Mouse (Mus musculus) WW6 (cell line): ENCODE results near the gene Retnlb.
"Not testable (repeated sequence)": the region's sequence is repeated elsewhere in the genome, so short reads cannot be mapped to it uniquely, and the experiment has no call there.

Experiments used
- DNase-seq: peaks from one replicate; pipeline ENCODE4 v3.0.0-alpha.2; 2013; ENCODE audit warnings: low read depth, low spot score

Retnlb gene

DNA sequence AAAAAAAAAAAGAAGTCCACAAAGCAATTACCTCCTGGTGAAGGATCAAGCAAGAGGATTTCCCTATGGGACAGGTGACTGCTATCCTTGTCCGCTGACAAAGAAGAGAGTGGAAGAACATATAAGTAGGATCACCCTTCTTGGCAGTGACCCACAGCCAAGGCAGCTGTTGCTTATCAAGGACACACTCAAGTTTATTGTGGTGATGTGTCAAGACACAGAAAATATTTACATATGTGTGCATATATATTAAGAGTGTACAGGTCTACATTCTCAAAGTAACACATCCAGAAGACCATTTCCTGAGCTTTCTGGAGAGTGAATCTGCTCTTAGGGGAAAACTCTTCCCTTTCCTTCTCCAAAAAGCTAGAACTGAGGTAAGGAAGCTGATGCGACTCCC is at the start of gene Retnlb:
TSS of gene Retnlb (plus strand) at position 162 of the 400 bp plus-strand sequence.
- no peak for DNase-seq

DNA sequence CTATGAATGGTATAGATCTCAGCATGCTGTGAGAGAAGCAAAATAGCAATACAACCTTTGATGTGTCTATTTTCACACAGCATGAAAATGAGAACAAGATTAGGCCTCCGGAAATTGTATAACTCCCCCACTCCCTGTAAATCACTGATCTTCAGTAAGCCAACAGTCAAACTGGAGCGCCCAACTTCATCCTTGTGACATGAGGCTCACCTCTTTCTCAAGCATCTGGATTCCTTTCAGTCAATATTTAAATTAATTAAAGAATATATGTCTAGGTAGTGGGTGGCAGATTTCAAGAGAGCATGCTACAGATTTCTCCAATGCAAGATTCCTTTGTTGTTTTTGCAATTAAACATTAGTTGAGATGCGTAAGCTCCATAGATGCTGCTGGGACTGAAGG is 47.5 kb upstream of the Retnlb start:
- DNase-seq: no peak

DNA sequence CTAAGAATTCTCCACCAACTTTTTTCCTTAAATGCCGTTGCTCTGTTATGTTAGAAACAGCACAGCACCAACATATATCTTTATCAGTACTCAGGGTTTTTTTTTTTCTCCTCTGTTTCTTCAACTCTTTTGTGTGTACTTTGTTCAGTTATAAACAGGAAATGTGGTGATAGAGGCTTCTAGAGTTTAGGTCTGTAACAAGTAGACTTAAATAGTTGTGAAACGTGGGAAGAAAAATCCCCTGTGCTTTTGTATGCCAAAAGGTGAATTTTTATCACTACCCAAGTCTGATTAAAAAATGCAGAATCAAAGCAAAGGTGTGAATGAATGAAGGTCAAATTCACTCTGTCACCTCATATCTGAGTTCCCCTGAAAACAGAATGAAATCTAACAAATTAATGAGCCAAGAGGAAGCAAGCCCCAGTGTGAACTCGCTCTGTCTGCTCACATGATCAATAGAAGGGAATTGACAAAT is 44.6 kb upstream of the Retnlb start, which contains the start of gene Trat1:
TSS of gene Trat1 (minus strand) at position 51 of the 475 bp plus-strand sequence.
- no peak for DNase-seq

DNA sequence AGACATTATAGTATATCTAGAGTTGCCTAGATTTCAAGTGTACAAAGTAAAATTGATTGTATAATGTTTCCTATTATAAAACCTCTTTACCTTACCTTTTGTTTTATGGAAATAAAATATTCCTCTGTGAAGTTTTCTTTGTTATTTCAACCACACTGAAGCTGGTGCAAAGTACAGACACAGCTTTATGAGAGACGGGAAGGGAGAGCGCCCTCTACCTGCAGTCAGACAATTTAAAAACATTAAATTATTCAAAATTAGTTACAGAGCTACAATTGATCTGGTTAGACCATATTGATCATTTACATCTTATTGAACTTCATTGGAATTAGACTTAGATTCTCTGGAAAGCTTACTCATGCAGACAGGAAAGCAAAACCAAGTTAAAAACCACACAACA is 39.4 kb upstream of the Retnlb start:
- DNase-seq: no peak

DNA sequence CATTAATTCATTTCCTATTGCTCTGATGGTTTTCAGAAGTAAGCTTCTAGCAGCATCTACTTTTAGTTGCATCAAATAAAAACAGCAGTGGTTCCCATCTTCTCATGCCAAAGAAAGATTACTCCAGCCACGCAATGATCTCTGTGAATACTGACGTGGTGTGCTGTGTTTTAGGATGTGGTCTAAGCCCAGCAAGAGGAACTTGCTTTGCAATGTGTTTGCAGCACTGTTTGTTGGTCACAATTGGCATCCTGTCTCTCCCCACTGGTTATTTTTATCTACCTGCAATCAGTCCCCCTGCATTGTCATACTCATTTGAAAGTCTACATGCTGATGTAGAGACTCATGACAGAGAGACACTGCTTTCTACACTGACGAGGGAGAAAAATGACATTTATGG is 30.4 kb upstream of the Retnlb start:
- no peak for DNase-seq

DNA sequence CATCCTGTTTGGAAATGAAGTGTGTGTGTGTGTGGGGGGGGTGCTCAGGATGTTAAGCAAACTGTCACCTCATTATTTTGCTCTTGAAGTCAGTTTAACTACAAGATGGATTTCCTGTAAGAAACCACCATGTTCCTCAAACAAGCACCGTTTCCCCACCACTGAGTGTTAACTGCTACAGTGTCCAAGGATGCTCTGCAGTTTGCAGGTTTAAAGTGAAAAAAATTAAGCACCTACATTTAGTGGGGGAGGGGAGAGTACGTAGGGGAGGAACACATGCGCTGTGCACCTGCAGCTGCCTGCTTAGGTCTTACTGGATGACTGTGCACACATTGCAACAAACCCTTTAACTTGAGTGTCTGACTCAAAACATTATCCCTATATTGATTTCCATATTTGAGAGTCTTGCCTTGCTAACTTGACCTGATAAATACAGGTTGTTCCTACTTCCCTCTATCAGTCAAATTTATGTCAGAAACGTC is 27.9 kb upstream of the Retnlb start:
- no peak for DNase-seq

DNA sequence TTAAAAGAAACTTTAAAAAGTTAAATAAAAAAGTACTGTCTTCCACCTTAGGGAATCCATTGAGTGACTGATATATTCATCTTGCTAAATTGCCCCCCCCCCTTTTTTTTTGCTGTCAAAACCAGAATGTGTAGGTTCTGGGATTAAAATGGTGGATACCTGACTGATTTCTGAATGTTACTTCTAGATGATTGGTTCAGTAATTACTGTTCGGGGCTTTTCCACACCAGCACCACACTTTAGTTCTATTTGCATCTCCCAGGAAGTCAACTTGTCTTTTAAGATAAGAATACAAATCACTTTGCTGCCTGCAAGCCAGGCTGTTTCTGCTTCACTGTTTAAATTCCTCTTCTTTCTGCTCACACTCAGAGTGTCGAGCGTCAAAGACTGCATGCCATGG is 18.4 kb upstream of the Retnlb start:
- DNase-seq: no peak

DNA sequence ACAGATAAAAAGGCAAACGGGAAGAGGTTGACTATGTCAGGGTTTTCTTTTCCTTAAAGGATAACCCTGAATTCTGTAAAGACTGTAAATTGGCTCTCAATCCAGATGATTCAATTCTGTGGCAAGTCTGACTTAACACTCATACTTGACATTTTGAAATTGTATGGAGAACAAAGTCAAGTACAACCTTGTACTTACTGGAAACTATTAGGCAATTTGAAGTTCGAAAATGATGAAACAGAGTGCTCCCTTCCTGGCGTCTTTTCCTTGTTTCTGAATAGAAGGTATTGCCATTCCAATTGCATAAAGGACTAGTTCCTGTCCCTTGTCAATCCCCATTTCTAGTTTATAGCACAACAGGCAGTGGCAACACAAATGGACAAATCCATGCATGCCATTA is 17.2 kb upstream of the Retnlb start:
- DNase-seq: no peak

DNA sequence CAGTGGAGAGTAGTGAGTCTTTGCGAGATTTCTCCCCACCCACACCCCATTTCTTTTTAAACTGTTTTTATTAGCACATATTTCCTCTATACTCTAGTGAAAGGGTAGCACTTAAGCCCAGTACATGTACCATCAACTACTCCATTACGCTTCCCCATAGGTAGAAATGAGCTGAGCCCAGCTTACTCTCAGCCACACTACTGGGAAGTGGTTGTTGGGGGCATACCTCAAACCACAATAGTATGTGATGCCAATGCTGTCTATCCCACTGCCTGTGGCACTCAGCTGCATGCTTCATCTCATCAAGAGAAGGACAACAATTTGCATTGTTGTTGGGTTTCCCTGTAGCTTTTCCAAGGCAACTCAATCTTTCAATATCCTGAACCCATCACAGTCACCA is 15.8 kb upstream of the Retnlb start:
- no peak for DNase-seq

DNA sequence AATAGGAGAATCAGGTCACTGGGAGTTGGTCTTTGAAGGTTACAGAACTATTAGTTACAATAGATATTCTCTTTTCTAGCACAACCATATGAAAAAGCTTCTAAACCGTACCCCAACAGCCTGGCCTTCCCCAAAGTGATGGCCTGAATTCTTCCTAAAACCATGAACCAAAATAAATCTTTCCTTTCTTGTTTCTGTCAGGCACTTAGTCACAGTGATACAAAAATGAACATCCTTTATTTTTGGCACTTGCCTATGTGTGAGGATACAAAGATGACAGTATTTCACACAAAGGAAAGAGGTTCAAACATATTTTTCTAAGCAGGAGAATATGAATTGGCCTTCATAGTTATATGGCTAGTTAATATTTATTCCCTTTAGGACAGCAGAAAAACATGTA is 11.2 kb upstream of the Retnlb start:
- no peak for DNase-seq

DNA sequence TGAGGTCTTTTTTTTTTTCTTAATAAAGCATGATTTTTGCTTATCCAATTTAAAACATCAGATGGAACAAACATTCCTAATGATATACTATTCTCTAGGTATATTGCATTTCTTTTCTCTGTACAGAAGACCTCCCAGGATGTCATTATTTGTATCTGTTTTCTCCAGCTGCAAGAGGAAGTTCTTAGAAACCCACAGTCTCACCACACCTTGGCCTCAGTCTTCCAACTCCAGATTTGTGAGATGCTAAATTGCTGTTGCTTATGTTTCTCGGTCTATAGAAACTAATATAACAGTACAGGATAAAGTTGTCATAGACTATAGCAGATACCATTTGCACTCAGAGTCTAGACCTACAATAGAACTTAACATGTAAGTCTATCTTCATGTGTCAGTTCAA is 10.1 kb upstream of the Retnlb start:
- DNase-seq: no peak

DNA sequence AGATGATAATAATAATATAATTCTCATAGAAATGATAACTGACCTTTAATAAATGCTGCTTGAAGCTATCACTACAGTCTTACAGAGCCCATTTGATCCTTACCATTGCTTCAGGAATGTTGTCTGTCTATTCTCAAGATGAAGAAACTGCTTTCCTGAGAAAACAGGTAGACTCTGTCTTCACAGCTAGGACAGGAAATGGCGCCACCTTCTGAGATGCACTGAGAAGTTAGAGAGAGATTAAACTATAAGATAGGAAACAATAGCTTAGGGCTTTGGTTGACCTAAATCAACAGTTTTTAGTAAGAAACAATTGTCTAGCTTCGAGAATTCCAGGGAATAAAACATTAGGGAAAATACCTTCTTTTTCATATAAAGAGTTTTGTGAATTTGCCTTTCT is 7.3 kb upstream of the Retnlb start:
- DNase-seq: no peak

DNA sequence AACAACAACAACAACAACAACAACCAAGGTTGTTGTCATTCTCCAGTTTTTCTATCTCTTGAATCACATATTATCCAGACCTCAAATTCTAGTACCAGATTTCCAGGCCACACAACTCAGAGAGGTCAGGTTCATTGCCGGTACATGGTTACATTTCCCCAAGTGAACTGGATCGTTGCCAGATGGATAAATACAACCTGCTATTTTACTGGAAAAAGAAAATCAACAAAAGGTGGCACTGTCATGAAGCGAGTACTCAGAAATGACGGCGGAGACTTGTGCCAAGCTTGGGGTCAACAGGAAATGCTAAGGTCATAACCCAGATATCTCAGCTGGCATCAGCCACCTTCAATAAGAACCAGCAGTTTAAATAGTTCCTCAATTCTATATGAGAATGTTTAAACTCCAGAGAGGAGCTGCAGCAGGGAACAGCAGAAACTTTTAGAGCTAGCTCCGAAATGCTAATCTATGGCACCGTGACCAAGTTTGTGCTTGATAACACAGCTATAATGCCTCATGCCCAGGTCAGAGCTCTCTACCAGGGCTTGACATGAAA is 4.7 kb upstream of the Retnlb start:
- DNase-seq: no peak

DNA sequence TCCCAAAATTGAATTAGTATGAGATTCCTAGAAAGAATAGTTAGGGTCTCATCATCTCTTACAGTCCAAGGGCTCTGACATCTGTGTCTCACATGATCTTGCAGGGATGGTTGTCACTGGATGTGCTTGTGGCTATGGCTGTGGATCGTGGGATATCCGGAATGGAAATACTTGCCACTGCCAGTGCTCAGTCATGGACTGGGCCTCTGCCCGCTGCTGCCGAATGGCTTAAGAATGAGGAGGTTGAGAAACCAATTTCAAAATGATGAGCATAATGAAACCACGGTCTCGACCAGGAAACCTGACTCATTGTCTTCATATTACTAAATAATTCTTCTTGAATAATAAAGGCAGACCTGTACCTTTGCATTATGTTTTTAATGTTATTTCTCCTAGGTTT is 1.9 kb downstream of the Retnlb start:
- DNase-seq: no peak

DNA sequence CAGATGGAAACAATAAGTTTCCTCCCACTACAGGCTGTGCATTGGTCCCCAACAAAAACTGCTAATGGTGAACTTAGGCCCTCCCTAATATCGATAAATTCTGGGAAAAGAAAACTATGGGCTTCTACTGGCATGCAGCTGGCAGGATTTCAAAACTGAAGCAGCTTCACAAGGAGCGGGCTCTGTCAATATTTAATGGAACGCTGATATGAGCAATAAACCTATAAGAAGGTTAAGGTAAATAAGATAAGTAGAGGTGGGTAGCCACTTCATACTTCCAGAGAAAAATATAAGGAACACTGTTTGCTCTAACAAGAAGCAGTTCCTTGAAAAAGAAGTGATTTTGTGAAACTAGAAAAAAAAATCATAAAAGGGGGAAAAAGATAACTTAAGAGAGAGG is 9.8 kb downstream of the Retnlb start:
- no peak for DNase-seq

DNA sequence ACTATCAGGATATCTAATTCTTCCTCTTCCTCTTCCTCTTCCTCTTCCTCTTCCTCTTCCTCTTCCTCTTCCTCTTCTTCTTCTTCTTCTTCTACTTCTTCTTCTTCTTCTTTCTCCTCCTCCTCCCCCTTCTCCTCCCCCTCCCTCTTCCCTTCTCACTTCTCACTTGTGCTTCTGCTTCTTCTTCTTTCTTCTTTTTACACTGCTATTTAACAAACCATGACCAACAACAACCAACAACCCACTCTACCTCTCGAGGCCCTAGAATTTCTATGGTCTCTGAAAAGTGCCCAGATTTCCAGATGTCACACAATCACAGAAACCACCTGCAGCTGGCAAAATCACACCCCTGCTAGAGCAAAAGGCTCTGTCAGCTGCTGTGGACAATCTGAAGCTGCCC is 11.0 kb downstream of the Retnlb start:
- DNase-seq: no peak

DNA sequence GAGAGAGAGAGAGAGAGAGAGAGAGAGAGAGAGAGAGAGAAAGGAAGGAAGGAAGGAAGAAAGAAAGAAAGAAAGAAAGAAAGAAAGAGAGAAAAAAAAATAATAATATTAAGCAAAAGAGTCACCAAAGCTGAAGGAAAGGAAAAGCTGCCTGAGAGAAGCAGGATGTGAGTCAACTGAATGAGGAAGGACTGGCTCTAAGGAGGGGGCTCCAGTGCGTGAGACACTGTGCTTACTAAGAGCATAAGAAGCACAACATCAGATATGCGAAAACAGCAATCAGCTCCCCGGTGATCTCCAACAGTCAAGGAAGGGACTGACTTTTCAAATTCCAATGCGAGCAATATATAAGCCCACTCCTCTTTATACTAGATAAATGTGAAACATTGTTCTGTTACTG is 12.4 kb downstream of the Retnlb start:
- no peak for DNase-seq

DNA sequence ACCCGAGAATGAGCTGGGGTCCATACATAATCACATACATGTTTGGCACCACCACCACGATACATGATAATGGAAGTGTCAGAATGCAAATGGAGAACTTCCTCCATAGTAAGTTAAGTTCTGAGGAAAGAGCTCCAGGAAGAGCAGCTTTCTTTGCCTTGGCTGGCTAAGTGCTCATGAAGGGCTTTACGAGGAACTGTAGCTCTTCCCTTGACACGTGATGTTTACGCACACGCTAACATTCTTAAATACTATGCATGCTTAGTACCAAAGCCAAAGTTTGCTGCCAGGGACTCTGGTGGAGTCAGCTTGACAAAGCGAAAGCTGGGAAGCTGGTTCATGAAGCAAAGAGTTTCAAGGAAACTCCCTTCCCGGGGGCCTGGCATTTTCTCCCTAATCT is 15.4 kb downstream of the Retnlb start:
- DNase-seq: no peak

DNA sequence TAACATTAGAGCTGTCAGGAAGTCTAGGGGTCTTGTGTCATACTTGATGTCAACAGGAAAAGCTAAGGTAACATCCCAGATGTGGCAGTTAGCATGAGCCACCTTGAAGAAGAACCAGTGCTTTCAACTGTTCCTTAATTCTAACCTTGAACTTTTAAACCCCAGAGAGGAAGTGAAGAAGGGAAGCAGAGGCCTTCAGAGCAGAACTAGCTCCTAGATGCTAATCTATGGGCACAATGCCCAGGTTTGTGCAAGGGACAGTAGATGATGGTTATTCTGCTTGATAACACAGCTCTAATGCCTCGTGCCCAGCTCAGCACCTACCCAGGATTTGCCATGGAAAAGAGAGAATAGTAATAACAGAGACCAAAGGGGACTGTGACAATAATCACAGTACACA is 17.0 kb downstream of the Retnlb start:
- DNase-seq: not testable (repeated sequence)

DNA sequence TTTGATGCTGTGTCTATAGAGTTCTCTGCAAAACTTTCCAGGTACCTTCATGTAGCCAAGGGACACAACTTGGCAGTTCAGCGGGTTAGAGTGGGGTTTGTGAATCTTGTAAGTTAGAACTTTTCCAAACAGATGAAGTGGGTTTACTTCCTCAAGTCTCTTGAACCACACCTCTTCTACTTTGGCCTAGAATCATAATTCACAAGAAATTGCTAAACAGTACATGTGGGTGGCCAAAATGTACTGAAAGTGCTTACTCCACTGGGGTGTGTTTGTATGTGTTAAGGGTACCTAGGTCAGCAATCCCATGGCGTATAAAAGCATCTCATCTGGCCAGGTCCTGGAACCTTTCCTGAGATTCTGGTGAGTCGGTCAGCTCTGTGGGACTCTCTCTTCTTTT is 25.6 kb downstream of the Retnlb start, which contains the start of gene Retnla:
TSS of gene Retnla (plus strand) at position 286 of the 400 bp plus-strand sequence.
- DNase-seq: no peak

DNA sequence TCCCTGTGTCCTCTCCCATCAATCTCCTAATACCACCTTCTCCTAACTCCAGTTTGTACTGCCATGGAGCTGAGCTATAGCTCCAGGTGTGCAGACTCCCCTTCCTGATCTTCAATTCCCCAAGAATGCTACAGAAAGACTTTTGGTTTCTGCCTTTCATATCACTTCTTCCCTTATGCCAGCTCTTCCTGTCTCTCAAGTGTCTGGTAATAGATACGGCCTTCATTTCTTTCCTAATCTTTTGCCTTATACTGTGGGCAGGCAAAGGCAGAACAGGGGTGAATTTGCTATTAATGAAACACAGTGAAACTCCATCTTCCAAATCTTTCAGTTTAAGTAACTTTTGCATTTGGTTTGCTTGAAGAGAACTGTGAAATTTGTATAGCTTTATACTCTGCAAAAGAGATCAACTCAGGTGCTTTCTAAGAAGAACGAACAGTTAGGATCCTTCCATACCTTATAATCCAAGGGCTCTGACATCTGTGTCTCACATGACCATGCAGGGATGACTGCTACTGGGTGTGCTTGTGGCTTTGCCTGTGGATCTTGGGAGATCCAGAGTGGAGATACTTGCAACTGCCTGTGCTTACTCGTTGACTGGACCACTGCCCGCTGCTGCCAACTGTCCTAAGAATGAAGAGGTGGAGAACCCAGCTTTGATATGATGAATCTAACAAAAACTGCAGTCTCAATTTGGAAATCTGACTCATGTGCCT is 27.2 kb downstream of the Retnlb start:
- no peak for DNase-seq

DNA sequence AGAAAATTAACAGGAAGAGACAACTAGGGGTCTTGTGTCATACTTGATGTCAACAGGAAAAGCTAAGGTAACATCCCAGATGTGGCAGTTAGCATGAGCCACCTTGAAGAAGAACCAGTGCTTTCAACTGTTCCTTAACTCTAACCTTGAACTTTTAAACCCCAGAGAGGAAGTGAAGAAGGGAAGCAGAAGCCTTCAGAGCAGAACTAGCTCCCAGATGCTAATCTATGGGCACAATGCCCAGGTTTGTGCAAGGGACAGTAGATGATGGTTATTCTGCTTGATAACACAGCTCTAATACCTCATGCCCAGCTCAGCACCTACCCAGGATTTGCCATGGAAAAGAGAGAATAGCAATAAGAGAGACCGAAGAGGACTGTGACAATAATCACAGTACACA is 48.3 kb downstream of the Retnlb start:
- not testable (repeated sequence) for DNase-seq

DNA sequence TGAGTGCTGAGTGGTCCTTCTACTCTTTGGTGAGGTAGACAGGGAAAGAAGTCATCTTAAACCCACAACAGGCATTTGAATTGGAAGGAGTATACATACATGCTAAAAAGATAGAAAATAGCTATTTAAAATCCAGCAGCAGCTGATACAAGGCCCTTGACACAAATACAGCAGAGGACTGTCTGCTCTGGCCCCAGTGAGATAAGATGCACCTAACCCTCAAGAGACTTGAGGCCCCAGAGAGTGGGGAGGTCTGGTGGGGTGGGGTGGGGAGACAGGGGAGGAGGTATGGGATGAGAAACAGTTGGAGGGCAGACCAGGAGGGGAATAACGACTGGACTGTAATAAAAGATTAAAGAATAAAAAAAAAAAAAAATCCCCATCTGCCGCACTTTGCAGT is 51.0 kb downstream of the Retnlb start:
- no peak for DNase-seq
